Mouse (Mus musculus): ENCODE measurements around the gene P4ha1. TPM values are rescaled to one million over a fixed set of nuclear protein-coding genes. Genes with fewer than 3 reads are reported as not detected.

The P4ha1 gene
- polyA plus RNA-seq, 1 experiment from 2014 or later, result 72.9 TPM

- no peak overlapping the region for H3K4me3 ChIP-seq (replicated peaks)
- no peaks in the 10 kb centered on the region for H3K4me1 ChIP-seq
- H3K4me2 ChIP-seq, result no peak overlapping the region
- H3K9me3 ChIP-seq, result no peaks in the 10 kb centered on the region
- no peak overlapping the region for H3K9ac ChIP-seq
- H3K27ac ChIP-seq, result no peak overlapping the region
- whole genome bisulfite sequencing, result 76% methylated on average over 3 of the region's 3 CpGs
- no peaks in the 10 kb centered on the region for H3K27me3 ChIP-seq (replicated peaks)
- no peaks in the 10 kb centered on the region for H3K36me3 ChIP-seq
- ATAC-seq (ENCODE audit: insufficient read depth, low FRiP score, low read depth), result no peak
Observed at GRCm38 (mm10) chr10:59416623-59417022, 93.5 kb downstream of the P4ha1 start.

GRCm38 (mm10) chr10:59419516-59419915, 96.4 kb downstream of the P4ha1 start:
- WGBS, result 82% methylated on average over 4 of the region's 4 CpGs
- Histone ChIP-seq H3K27me3 (replicated peaks) (no peaks in the 10 kb centered on the region), H3K9ac (no peak overlapping the region), H3K4me3 (replicated peaks) (no peak overlapping the region), H3K4me1 (no peaks in the 10 kb centered on the region), H3K4me2 (no peak overlapping the region), H3K9me3 (no peaks in the 10 kb centered on the region), H3K27ac (no peak overlapping the region), H3K36me3 (no peaks in the 10 kb centered on the region)
- ATAC-seq (ENCODE audit: insufficient read depth, low FRiP score, low read depth), result no peak

Other genes with a start within 250 kb of the P4ha1 start
- gene Sept10, start 101.4 kb upstream of the P4ha1 start, polyA plus RNA-seq (2015; fragmentation: Nextera tagmentation; extraction: Ambion mirVana), result 38.6 and 41.7 TPM in 2 replicates
- gene Sowahc, start 101.3 kb upstream of the P4ha1 start, polyA plus RNA-seq (2015; fragmentation: Nextera tagmentation; extraction: Ambion mirVana), result 13.7 and 13.9 TPM in 2 replicates
- gene Gm10273, start 72.3 kb downstream of the P4ha1 start, polyA plus RNA-seq (2015; fragmentation: Nextera tagmentation; extraction: Ambion mirVana), result 3.1 and 58.1 TPM in 2 replicates
- gene Pla2g12b, start 80.4 kb downstream of the P4ha1 start, polyA plus RNA-seq (2015; fragmentation: Nextera tagmentation; extraction: Ambion mirVana), result 12.1 and 12.9 TPM in 2 replicates
- 2.6 and 3.3 TPM in 2 replicates for gene Oit3, start 118.5 kb downstream of the P4ha1 start, polyA plus RNA-seq (2015; fragmentation: Nextera tagmentation; extraction: Ambion mirVana)

All from stomach, embryonic 15.5 days (tissue).